Mouse (Mus musculus) Patski (cell line): ENCODE measurements at regions not wholly inside any gene's neighbourhood (a gene's known extent, or its start where the extent isn't known, plus 50 kb on each side); places are given as distances from the start of the nearest gene placed in this dataset.
"Not testable (repeated sequence)": the region's sequence is repeated elsewhere in the genome, so short reads cannot be mapped to it uniquely, and the experiment has no call there.

Experiments used
- ATAC-seq: fragments of 100-300 bp; one replicate; pipeline ENCODE4 v1.8.0; 2021
- CTCF ChIA-PET: fragments of 350-600 bp; sonication (Branson Sonifier 250); formaldehyde crosslinking; loops from one replicate; lab custom pipeline; 2022; ENCODE audit warnings: inconsistent platforms; lab: Charles Lee
- POLR2A ChIA-PET: fragments of 350-600 bp; sonication (Branson Sonifier 250); formaldehyde crosslinking; loops from one replicate; lab custom pipeline; 2022; ENCODE audit warnings: antibody characterized with exemption, inconsistent platforms; lab: Charles Lee
- DNase-seq: peaks from one replicate; pipeline ENCODE4 v3.0.0-alpha.2; 2011; ENCODE audit warnings: low read depth, low spot score
- H3K27me3 ChIP-seq: fragments of 371-371 bp; one replicate; pipeline ENCODE4 v1.5.1; 2021
- CTCF ChIP-seq: fragments of 100-300 bp; IDR thresholded peaks from one replicate; pipeline ENCODE4 v1.5.1; 2021
- in situ Hi-C: fragments of 300-500 bp; cut with MboI; formaldehyde crosslinking; loops from 3 replicates; pipeline ENCODE4 v1.11.1; 2018; ENCODE audit warnings: low pct_unique_long_range_greater_than_20kb, mixed read lengths

- in situ Hi-C loops, result no loop called here
- CTCF ChIA-PET, result no interaction called here
- no peak for ATAC-seq
- POLR2A ChIA-PET, result no interaction called here
- TF ChIP-seq CTCF, result no peak
- peaks cover 36% of the 10 kb centered on the region for H3K27me3 ChIP-seq
- no peak for DNase-seq
Measured at GRCm38 (mm10) chr3:7007811-7008359, 387.6 kb upstream of the 1700008P02Rik start.

- DNase-seq, H3K27me3 ChIP-seq, CTCF ChIA-PET, in situ Hi-C loops, ATAC-seq, POLR2A ChIA-PET: not testable (repeated sequence)
Measured at GRCm38 (mm10) chr3:6991735-6992134, 371.5 kb upstream of the 1700008P02Rik start.

GRCm38 (mm10) chr3:6984918-6985317, 364.7 kb upstream of the 1700008P02Rik start:
- in situ Hi-C loops, result no loop called here
- POLR2A ChIA-PET, result no interaction called here

GRCm38 (mm10) chr3:6957681-6958080, 337.4 kb upstream of the 1700008P02Rik start:
- ATAC-seq, result no peak
- CTCF ChIA-PET, result no interaction called here
- in situ Hi-C loops, result no loop called here
- peaks cover 8% of the 10 kb centered on the region for H3K27me3 ChIP-seq
- no peak for DNase-seq
- POLR2A ChIA-PET, result interaction anchor here (0.6 kb wide), 1 partner anchor 409 kb away, joined by 3 read pairs; no protein-coding TSS in a partner anchor
- TF ChIP-seq CTCF, result no peak

More at GRCm38 (mm10) chr3:6984918-6985317, 364.7 kb upstream of the 1700008P02Rik start:
- ATAC-seq (no peak), DNase-seq (no peak)
- no peak for TF ChIP-seq CTCF
- CTCF ChIA-PET, result no interaction called here
- H3K27me3 ChIP-seq, result no peaks in the 10 kb centered on the region

GRCm38 (mm10) chr3:6932535-6933103, 312.4 kb upstream of the 1700008P02Rik start:
- in situ Hi-C loops, result no loop called here
- POLR2A ChIA-PET, result no interaction called here
- ATAC-seq (no peak), DNase-seq (no peak)
- CTCF ChIA-PET, result no interaction called here
- no peak for TF ChIP-seq CTCF
- no peaks in the 10 kb centered on the region for H3K27me3 ChIP-seq

GRCm38 (mm10) chr3:6926737-6927136, 306.5 kb upstream of the 1700008P02Rik start:
- ATAC-seq (no peak), DNase-seq (no peak)
- no peak for TF ChIP-seq CTCF
- in situ Hi-C loops, result no loop called here
- no peaks in the 10 kb centered on the region for H3K27me3 ChIP-seq
- CTCF ChIA-PET, result no interaction called here
- POLR2A ChIA-PET, result no interaction called here

- CTCF ChIA-PET, result interaction anchor here (0.6 kb wide), 1 partner anchor 14 kb away, joined by 3 read pairs; no protein-coding TSS in a partner anchor
- in situ Hi-C loops, ATAC-seq, DNase-seq, H3K27me3 ChIP-seq, POLR2A ChIA-PET: not testable (repeated sequence)
Measured at GRCm38 (mm10) chr3:6922647-6923046, 302.4 kb upstream of the 1700008P02Rik start.

- DNase-seq (no peak), ATAC-seq (no peak)
- TF ChIP-seq CTCF, result no peak
- peaks cover 6% of the 10 kb centered on the region for H3K27me3 ChIP-seq
- ChIA-PET CTCF (no interaction called here), POLR2A (no interaction called here)
- in situ Hi-C loops, result no loop called here
Measured at GRCm38 (mm10) chr3:6920253-6920652, 300.0 kb upstream of the 1700008P02Rik start.

GRCm38 (mm10) chr3:6887936-6888335, 267.7 kb upstream of the 1700008P02Rik start:
- POLR2A ChIA-PET, result no interaction called here
- TF ChIP-seq CTCF, result no peak
- no peak for DNase-seq
- in situ Hi-C loops, result no loop called here
- CTCF ChIA-PET, result no interaction called here
- H3K27me3 ChIP-seq, result peaks cover 7% of the 10 kb centered on the region
- ATAC-seq, result no peak

- in situ Hi-C loops, result no loop called here
- TF ChIP-seq CTCF, result no peak
- ATAC-seq (no peak), DNase-seq (no peak)
- peaks cover 7% of the 10 kb centered on the region for H3K27me3 ChIP-seq
- CTCF ChIA-PET, result no interaction called here
- POLR2A ChIA-PET, result no interaction called here
Measured at GRCm38 (mm10) chr3:6887053-6887700, 266.9 kb upstream of the 1700008P02Rik start.

GRCm38 (mm10) chr3:6886200-6887052, 266.2 kb upstream of the 1700008P02Rik start:
- H3K27me3 ChIP-seq, result peaks cover 7% of the 10 kb centered on the region
- ATAC-seq, result no peak
- ChIA-PET CTCF (no interaction called here), POLR2A (no interaction called here)
- no peak for TF ChIP-seq CTCF
- DNase-seq, result no peak
- in situ Hi-C loops, result no loop called here
